Mouse (Mus musculus) right cerebral cortex, postnatal 36 days (tissue): Measurements from ENCODE around the gene Pdxk.
"Not testable (repeated sequence)": the region's sequence is repeated elsewhere in the genome, so short reads cannot be mapped to it uniquely, and the experiment has no call there.

Source experiments
- DNase-seq, 2 experiments: peaks; one replicate each; pipeline ENCODE4 v3.0.0; 2022; ENCODE audit warnings: low spot score in 2 of 2, mixed read lengths in 1 of 2

The Pdxk gene

GRCm38 (mm10) chr10:78417888-78418287, 46.9 kb downstream of the Pdxk start:
- DNase-seq = peak in 1 of 2 experiments; percentile 40

GRCm38 (mm10) chr10:78414936-78415335, 49.8 kb downstream of the Pdxk start:
- DNase-seq = not testable (repeated sequence)

GRCm38 (mm10) chr10:78413152-78413520, 51.6 kb downstream of the Pdxk start:
- no peak for DNase-seq

- DNase-seq = peak; percentile 95
These were observed 52.2 kb downstream of the Pdxk start, which contains the start of gene Rrp1 for GRCm38 (mm10) chr10:78412319-78413151. Rrp1 (minus strand) TSS chr10:78413043.

- no peak for DNase-seq
These were observed 52.9 kb downstream of the Pdxk start for GRCm38 (mm10) chr10:78411851-78412250.

- no peak for DNase-seq
These were observed 55.6 kb downstream of the Pdxk start for GRCm38 (mm10) chr10:78409035-78409788.

- no peak for DNase-seq
These were observed 57.6 kb downstream of the Pdxk start for GRCm38 (mm10) chr10:78407132-78407531.

GRCm38 (mm10) chr10:78406152-78406551, 58.6 kb downstream of the Pdxk start:
- no peak for DNase-seq

- no peak for DNase-seq
These were observed 62.4 kb downstream of the Pdxk start for GRCm38 (mm10) chr10:78402301-78402922.

GRCm38 (mm10) chr10:78401127-78401526, 63.6 kb downstream of the Pdxk start:
- no peak for DNase-seq

- no peak for DNase-seq
These were observed 65.6 kb downstream of the Pdxk start for GRCm38 (mm10) chr10:78399090-78399657.

GRCm38 (mm10) chr10:78396625-78396885, 68.2 kb downstream of the Pdxk start:
- DNase-seq = no peak

GRCm38 (mm10) chr10:78395819-78396624, 68.8 kb downstream of the Pdxk start:
- DNase-seq = peak; percentile 95 to 96

- no peak for DNase-seq
These were observed 69.4 kb downstream of the Pdxk start for GRCm38 (mm10) chr10:78395377-78395776.

- DNase-seq = peak; percentile 61 to 74
These were observed 72.7 kb downstream of the Pdxk start for GRCm38 (mm10) chr10:78392072-78392471.

GRCm38 (mm10) chr10:78390982-78391470, 73.7 kb downstream of the Pdxk start:
- no peak for DNase-seq

- DNase-seq = peak; percentile 55 to 63
These were observed 76.4 kb downstream of the Pdxk start for GRCm38 (mm10) chr10:78388216-78388980.
